Mouse (Mus musculus) spleen, adult 18-20 months (tissue): ENCODE data around the gene Kat14.
"Not testable (repeated sequence)": the region's sequence is repeated elsewhere in the genome, so short reads cannot be mapped to it uniquely, and the experiment has no call there.

Experiments
- DNase-seq, 2 experiments: peaks; one replicate each; pipeline ENCODE4 v3.0.0; 2022; ENCODE audit warnings: mixed read lengths in 2 of 2

The Kat14 gene

GRCm38 (mm10) chr2:144368400-144369019 is at the start of gene Kat14, which contains the start of gene Pet117:
Kat14 (plus strand) TSS chr2:144368983.
Pet117 (plus strand) TSS chr2:144368996.
- DNase-seq, result peak; percentile 87 to 95

- DNase-seq, result no peak
These were observed 44.6 kb upstream of the Kat14 start for GRCm38 (mm10) chr2:144324218-144324617.

DNA sequence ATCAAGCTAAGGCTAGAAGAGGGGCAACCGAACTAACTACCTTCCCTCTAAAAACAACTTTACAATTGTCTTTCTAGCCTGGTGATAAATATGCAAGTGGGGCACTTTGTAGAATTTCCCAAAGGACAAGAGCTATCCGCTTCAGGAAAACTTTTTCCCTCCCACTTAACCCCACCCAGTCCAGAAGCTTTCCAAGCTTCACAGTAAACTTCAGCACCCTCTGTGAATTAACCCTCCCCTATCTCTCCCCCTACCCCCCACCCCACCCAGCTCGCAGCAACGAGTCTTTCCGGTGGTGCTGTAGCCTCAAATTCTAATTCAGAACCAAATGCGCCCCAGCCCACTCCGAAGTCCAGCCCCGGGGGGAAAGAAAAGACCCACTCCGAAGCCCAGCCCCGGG is 39.3 kb upstream of the Kat14 start:
- no peak for DNase-seq

GRCm38 (mm10) chr2:144329937-144330336 is 38.8 kb upstream of the Kat14 start:
- no peak for DNase-seq

DNA sequence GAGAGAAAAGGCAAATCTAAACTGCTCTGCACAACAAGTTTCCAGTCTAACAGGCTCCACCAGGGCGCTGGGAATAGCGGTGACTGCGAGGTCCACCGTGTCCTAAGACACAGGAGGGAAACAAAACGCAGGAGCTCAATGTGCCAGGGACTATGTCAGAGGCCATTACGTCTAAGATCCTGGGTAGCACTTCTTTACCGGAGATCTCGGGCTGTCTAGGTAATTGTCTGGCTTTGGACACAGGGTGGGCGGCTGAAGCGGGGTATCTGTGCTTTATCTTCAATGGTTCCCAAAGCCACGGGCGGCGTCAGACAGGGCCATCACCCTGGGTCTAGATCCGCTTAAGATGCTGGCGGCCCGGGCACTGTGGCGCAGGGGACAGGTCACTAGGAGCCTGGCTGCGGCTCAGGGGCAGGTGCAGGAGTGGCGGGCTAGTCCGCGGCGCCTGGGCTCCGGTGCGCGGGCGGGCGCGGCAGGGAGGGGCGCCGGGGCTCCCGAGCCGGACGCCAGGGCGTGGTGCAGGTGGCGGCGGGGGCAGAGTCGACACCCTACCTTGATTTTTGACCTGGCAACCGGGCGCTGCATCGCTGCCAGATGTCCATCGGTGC is 38.3 kb upstream of the Kat14 start:
- peak in 1 of 2 experiments; percentile 13 for DNase-seq

GRCm38 (mm10) chr2:144330960-144331371 is 37.8 kb upstream of the Kat14 start:
- peak in 1 of 2 experiments; percentile 6 for DNase-seq

DNA sequence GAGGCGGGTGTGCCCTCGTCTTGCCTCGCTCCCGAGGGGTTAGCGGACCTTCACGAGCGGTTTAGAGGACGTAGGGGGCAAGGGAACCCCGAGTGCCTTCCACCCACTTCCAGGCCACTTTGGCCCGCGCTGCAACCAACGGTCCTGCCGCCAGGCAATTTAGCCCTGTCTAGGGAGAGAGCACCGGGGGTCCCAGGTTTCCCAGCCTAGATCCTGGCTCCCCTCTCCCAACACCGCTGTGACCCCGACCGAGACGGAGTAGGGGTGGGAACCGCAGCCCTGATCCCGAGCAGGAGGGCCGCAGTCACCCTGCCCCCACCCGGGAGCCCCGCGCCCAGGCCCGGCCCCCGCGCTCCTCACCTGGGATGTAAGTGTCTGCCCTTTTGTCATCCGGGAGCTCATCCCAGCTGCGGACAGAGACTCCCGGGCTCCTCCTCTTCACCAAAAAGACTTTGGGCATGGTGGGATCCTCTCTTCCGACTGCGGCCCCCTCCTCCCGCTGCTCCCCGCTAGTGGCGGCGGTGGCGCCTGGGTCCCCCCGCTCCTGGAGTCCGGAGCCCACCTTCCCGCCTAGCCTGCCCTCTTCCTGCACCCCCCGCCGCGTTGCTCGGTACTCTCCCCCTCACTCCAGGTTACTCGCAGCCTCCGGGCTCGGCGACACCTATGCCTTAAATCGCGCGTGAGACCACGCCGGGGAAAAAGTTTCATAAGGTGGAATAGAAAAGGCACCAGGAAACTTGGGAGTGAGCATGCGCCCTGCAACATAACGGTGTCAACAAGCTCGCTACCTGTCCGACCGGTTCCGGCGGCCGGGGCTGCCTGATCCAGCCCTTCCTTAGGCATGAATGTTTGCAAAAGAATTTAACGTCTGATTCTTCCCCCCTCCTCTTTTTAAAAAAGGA is 37.1 kb upstream of the Kat14 start, which contains the start of gene Ovol2:
Ovol2 (minus strand) TSS at position 746 of the 902 bp plus-strand sequence.
- no peak for DNase-seq

DNA sequence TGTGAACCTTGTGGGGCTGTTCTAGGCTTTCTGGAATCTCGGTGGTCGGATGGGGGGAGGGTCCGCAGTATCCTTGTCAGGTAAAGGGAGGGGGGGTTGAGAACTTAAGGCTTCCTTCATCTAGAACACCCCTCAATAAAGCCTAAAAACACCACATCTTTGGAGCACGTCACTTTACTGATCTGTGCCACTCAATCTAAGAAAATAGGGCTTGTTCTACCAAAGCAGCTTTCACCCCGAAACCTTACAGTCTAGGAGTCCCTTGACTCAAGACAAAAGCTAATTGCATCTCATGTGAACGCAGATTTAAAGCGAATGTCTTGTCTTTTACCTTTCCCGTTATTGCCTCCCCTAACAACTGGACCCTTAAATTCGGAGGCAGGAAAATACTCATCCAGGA is 36.3 kb upstream of the Kat14 start:
- no peak for DNase-seq

- DNase-seq, result no peak
These were observed 35.5 kb upstream of the Kat14 start for GRCm38 (mm10) chr2:144333138-144333842.

DNA sequence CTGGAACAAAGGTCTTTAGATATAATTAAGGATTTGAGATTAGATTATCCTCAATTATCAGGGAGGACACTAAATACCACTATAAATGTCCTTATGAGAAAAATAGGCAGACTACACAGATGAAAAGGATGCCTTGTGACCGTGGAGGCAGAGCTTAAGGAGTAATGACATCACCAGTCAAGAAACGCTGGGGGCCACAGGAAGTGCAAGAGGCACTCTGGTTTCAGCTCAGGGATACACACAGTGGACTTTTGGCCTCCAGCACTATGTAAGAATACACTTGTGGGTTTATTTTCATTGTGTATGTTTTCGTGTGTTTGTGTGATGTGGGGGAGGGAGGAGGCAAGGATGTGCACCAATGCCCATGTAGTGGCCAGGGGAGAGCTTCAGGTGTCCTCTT is 31.6 kb upstream of the Kat14 start:
- no peak for DNase-seq

DNA sequence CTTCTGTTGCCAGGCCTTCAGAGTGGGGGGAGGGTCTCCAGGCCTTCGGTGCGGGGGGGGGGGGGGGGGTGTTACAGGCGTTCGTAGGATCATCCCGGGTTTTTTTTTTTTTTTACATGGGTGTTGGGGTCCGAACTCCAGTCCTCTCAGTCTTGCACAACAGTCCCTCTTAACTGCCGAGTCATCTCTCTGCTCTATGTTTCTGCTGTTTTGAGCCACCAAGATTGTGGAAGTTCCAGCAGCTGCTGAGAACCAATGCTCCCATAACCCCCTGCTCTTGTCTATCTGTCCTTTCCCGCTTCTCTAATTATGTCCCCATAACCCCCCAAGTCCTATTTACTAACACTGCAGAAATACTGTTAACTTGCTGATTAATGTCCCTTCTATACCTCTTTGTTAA is 31.1 kb upstream of the Kat14 start:
- no peak for DNase-seq

- not testable (repeated sequence) for DNase-seq
These were observed 30.6 kb upstream of the Kat14 start for GRCm38 (mm10) chr2:144338149-144338548.

DNA sequence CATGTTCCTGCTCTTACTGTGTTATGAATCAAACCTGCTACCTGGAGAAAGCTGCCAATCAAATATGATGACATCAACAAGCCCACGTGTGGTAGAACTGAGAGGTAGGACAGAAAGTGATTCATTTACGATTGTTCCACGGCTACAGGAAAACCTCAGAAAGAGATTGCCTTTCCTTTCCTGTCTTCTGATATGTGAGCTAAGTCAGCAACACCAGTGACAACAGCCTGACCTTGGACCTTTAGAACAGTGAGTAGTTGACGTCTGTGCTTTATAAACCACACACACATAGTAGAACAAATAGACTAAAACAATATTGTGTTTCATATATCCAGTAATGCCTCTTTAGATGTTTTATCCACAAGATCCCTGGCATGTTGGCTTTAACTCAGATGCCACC is 25.6 kb upstream of the Kat14 start:
- DNase-seq, result no peak

- DNase-seq, result no peak
These were observed 20.3 kb upstream of the Kat14 start for GRCm38 (mm10) chr2:144348525-144348924.

DNA sequence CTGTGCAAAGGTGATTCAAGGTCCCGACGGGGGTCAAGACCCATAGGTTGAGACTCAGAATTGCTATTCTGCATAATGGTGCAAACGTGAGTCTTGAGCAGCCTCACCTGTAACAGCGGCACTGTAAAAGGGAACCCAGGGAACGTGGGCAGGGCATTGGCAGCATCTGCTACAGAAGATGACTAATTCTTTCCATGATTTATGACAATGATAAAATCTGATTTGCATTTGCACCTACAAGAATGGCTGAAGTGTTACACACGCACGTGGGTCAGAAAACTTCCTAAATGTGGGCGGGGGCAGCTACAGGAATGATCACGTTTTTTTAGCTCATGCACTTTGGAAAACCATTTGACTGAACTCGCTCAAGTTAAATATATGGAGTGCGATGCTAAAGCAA is 15.9 kb upstream of the Kat14 start:
- DNase-seq, result no peak

DNA sequence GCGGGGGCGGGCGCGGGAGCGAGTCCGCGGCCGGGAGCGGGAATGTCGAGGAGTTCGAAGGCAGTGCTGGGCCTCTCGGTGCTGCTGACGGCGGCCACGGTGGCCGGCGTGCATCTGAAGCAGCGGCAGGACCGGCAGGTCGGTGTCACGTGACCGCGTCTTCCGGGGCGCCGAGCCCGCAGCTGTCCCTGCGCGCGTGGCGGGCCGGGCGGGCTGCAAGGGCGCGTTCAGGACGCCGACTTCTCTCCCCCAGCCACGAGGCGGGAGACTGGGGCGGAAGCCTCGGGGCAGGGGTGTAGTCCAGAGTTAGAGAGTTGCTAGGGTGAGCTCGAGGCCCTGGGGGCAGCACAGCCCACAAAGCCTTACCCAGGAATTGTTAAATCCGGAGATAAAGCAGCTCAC is 238 bp downstream of the Kat14 start:
- DNase-seq, result peak in 1 of 2 experiments; percentile 75

GRCm38 (mm10) chr2:144369511-144369910 is 728 bp downstream of the Kat14 start:
- DNase-seq, result no peak

GRCm38 (mm10) chr2:144371566-144371965 is 2.8 kb downstream of the Kat14 start:
- DNase-seq, result no peak

GRCm38 (mm10) chr2:144373063-144373462 is 4.3 kb downstream of the Kat14 start:
- no peak for DNase-seq

- no peak for DNase-seq
These were observed 6.4 kb downstream of the Kat14 start for GRCm38 (mm10) chr2:144375063-144375703.

GRCm38 (mm10) chr2:144381293-144381692 is 12.5 kb downstream of the Kat14 start:
- DNase-seq, result no peak

DNA sequence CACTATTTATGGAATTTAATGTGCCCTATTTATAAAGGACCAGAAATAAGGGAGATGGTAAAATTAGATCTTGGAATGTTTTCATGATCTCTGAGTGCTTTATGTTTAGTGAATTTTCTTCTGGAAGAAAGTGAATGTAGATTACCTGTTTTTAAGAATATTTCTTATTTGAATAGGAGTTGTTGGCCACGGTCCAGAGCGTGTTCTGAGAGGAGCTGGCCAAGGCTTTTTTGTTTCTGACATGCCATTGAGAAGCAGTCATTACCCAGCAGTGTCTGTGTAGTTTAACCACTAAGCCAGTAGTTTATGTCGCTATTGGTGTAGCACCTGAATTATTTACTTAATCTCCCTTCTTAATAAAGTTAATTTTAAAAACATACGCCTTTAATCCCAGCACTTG is 13.0 kb downstream of the Kat14 start:
- DNase-seq, result no peak
